Mouse (Mus musculus) cerebellum, adult 2 months (tissue): ENCODE results near the gene Ccr1. TPM values are rescaled to one million over a fixed set of nuclear protein-coding genes. Genes with fewer than 3 reads are reported as not detected.

ENCODE experiments used
- DNase-seq, 2 experiments: peaks; one replicate each; pipeline ENCODE4 v3.0.0; 2021
- H3K27ac ChIP-seq: fragments of 200-500 bp; 2 replicates; pipeline ENCODE4 v1.5.1; 2012; ENCODE audit warnings: low read length, control low read depth, inconsistent platforms; ENCODE audit not compliant: insufficient read depth
- H3K27me3 ChIP-seq: fragments of 200-500 bp; 2 replicates; pipeline ENCODE4 v1.6.1; 2012; ENCODE audit warnings: inconsistent platforms, mild to moderate bottlenecking, low read length, moderate library complexity; ENCODE audit not compliant: control insufficient read depth, insufficient read depth
- H3K4me1 ChIP-seq: fragments of 200-500 bp; 2 replicates; pipeline ENCODE4 v1.6.1; 2011; ENCODE audit warnings: low read length; ENCODE audit not compliant: control insufficient read depth, insufficient read depth
- H3K4me3 ChIP-seq: fragments of 200-500 bp; replicated peaks from 2 replicates; pipeline ENCODE3; 2011; ENCODE audit warnings: mild to moderate bottlenecking, low read depth, low read length, control low read depth; ENCODE audit not compliant: insufficient read depth
- CTCF ChIP-seq: fragments of 200-500 bp; IDR thresholded peaks from 2 replicates; pipeline ENCODE4 v1.5.1; 2011; ENCODE audit warnings: low read depth, mild to moderate bottlenecking, control low read depth, low read length, moderate library complexity, borderline replicate concordance; ENCODE audit not compliant: insufficient read depth
- POLR2A ChIP-seq: fragments of 200-500 bp; IDR thresholded peaks from 2 replicates; pipeline ENCODE4 v1.6.1; 2011; ENCODE audit warnings: low read length, control low read depth, borderline replicate concordance; ENCODE audit not compliant: insufficient read depth
- WGBS: fragments of 180-500 bp; shearing (Covaris S2); methylation state at CpG from one replicate; pipeline ENCODE4 v1.1.7; 2018; 5-methylcytosine and 5-hydroxymethylcytosine counted together
- polyA plus RNA-seq: library from polyadenylated mRNA; depleted of rRNA; stranded (reverse); fragments of >200 nt; gene quantifications from 2 replicates; pipeline ENCODE4 v1.2.3, GENCODE M21; 2012

Ccr1 gene
- polyA plus RNA-seq, 1 experiment: 0.13 TPM

DNA sequence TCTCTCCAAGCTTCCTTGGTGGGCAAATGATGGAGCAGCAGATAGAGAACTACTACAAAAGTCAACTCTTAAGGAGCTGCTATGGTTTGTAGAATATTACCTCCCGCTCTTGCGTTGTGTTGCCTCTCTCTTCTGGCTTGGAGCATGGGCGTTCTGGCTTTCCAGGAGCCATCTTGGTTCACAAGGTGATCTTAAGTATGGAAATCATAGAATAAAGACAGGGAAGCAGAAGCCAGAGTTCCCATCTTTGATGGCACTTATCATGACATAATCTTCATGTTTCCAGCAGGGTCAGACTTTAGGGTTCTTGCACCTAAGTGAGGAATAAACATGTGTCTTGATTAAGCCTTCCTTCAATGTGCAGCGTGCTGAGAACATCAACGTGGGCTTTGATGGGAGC is 32.7 kb downstream of the Ccr1 start:
- H3K4me1 ChIP-seq: no peaks in the 10 kb centered on the region
- DNase-seq: no peak
- TF ChIP-seq POLR2A (no peak), CTCF (no peak)
- H3K4me3 ChIP-seq: no peak overlapping the region
- no peak overlapping the region for H3K27ac ChIP-seq
- no peaks in the 10 kb centered on the region for H3K27me3 ChIP-seq
- 88% methylated on average over 5 of the region's 5 CpGs for WGBS

DNA sequence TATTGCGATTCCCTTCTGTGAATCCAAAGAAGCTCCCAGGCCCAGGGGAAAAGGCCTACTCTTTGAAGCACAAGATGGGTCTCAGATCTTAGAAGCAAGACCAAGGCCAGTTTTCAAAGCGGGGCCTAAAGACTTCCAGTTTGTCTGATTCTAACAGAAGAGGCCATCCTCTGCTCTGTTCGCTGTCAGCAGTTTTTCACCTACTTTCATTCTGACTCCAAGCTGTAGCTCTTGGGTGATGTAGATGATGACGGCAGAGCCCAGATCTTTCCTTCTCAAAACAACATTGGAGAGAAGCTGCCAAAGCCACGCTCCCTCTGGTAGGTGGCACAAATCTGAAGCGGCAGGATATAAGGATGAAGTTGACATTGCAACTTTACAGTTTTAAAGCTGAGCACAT is 33.1 kb downstream of the Ccr1 start:
- H3K4me3 ChIP-seq: no peak overlapping the region
- 93% methylated on average over 6 of the region's 6 CpGs for WGBS
- H3K4me1 ChIP-seq: no peaks in the 10 kb centered on the region
- no peaks in the 10 kb centered on the region for H3K27me3 ChIP-seq
- DNase-seq: no peak
- no peak overlapping the region for H3K27ac ChIP-seq
- TF ChIP-seq CTCF: no peak
- no peak for TF ChIP-seq POLR2A

GRCm38 (mm10) chr9:123933716-123934445 is 34.6 kb downstream of the Ccr1 start:
- no peaks in the 10 kb centered on the region for H3K4me1 ChIP-seq
- WGBS: 84% methylated on average over 5 of the region's 5 CpGs
- no peak for TF ChIP-seq CTCF
- H3K27ac ChIP-seq: no peak overlapping the region
- no peak overlapping the region for H3K4me3 ChIP-seq
- no peak for DNase-seq
- H3K27me3 ChIP-seq: no peaks in the 10 kb centered on the region

GRCm38 (mm10) chr9:123932911-123933675 is 35.4 kb downstream of the Ccr1 start:
- no peak overlapping the region for H3K4me3 ChIP-seq
- no peaks in the 10 kb centered on the region for H3K4me1 ChIP-seq
- 93% methylated on average over 19 of the region's 19 CpGs for WGBS
- H3K27me3 ChIP-seq: no peaks in the 10 kb centered on the region
- no peak overlapping the region for H3K27ac ChIP-seq
- TF ChIP-seq POLR2A: no peak
- no peak for TF ChIP-seq CTCF
- no peak for DNase-seq

- no peak overlapping the region for H3K4me3 ChIP-seq
- H3K27ac ChIP-seq: no peak overlapping the region
- TF ChIP-seq POLR2A (no peak), CTCF (no peak)
- no peaks in the 10 kb centered on the region for H3K27me3 ChIP-seq
- 75% methylated on average over 6 of the region's 6 CpGs for WGBS
- no peak for DNase-seq
- no peaks in the 10 kb centered on the region for H3K4me1 ChIP-seq
Measured at GRCm38 (mm10) chr9:123931761-123932700, 36.5 kb downstream of the Ccr1 start.

DNA sequence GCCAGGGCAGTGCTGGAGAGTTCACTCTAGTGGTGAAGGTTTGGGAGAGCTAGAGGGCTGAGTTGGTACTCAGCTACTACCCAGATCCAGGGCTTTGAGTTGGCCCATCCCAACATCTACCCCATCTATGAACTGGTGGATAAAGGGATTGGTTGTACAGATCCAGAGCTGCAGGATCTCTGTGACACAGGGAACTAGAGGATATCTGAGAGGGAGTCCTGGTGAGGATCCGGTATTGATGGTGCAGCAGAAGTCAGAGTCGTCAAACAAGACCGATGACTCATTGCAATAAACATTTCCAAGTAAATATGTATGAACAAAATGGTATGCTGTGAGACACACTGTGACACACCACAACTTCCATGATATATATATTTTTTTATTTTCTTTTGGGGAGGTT is 37.6 kb downstream of the Ccr1 start:
- no peak for TF ChIP-seq CTCF
- no peak for TF ChIP-seq POLR2A
- no peaks in the 10 kb centered on the region for H3K4me1 ChIP-seq
- no peak overlapping the region for H3K4me3 ChIP-seq
- no peaks in the 10 kb centered on the region for H3K27me3 ChIP-seq
- DNase-seq: no peak
- 88% methylated on average over 3 of the region's 3 CpGs for WGBS
- no peak overlapping the region for H3K27ac ChIP-seq

DNA sequence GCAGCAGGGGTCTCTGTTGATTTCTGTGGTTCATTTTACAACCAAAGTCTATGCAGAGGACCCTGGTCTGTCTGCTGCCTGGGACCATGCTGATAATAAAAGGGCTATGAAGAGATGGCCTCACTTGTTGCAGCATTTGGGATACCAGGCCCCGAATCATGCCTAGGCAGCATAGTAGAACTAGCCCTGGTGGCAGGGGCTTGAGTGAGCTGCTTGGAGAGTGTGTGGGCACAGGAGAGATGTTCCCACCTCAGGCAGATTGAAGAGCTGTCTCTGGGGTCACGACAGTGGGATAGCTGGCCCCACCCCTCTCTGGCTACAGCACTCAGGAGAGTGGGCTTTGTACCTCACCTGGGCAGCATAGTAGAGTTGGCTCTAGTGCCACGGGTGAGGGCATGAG is 38.0 kb downstream of the Ccr1 start:
- Histone ChIP-seq H3K4me3 (no peak overlapping the region), H3K27me3 (no peaks in the 10 kb centered on the region), H3K27ac (no peak overlapping the region), H3K4me1 (no peaks in the 10 kb centered on the region)
- 80% methylated on average over 3 of the region's 3 CpGs for WGBS
- no peak for TF ChIP-seq CTCF
- no peak for DNase-seq
